Mouse (Mus musculus) gastrocnemius, postnatal 14 days (tissue): ENCODE data around the gene Mrpl28. TPM values are rescaled to one million over a fixed set of nuclear protein-coding genes. Genes with fewer than 3 reads are reported as not detected.
"Not testable (repeated sequence)": the region's sequence is repeated elsewhere in the genome, so short reads cannot be mapped to it uniquely, and the experiment has no call there.

Experiments
- DNase-seq: peaks from one replicate; pipeline ENCODE4 v3.0.0; 2021; ENCODE audit warnings: mixed read lengths
- intact Hi-C: fragments of 180-260 bp; cut with DNase I; formaldehyde crosslinking; loops from one replicate; pipeline ENCODE4 v1.15.1; 2025; ENCODE audit warnings: low total_unique reads
- total RNA-seq, 2 experiments: library from RNA; stranded (reverse); gene quantifications; 2 replicates each; pipeline ENCODE4 v1.2.3; 2021

Mrpl28 gene
- total RNA-seq, 2 experiments from 2014 or later: 55.3 to 57.7 TPM

- intact Hi-C loops, DNase-seq: not testable (repeated sequence)
Measured at GRCm38 (mm10) chr17:26114461-26114860, 8.8 kb upstream of the Mrpl28 start.

DNA sequence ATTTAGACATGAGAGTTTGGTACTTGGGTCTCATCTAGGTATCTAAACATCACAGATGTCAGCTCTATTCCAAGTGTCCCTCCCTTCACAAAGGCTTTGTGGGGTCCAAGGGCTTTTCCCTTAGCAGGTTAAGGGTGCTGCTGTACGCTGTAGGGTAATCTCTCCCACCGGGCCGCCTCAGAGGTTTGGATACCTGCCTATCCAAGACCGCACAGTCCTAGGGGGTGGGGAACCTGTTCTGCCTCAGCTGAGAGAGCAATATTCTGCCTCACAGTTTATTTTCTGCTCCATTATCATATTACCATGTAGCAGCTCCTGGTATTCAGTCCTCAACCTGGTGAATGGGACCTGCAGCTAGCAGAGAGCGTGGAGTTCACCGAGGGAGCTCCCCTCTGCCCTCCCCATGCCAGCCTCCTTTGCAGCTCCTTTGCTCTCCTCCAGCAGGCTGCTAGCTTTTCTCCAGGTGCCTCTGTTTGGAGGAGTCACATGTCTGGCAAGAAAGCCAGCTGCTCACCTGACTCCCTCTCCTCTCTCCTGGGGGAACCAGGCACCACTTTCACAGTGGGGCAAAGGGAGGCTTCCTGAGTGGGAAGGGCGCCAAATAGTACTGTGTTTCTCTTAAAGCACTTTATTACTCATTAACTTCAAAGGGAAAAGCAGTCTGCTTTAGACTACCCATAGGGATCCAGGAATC lies 7.9 kb upstream of the Mrpl28 start:
- intact Hi-C loops: no loop called here
- no peak for DNase-seq

DNA sequence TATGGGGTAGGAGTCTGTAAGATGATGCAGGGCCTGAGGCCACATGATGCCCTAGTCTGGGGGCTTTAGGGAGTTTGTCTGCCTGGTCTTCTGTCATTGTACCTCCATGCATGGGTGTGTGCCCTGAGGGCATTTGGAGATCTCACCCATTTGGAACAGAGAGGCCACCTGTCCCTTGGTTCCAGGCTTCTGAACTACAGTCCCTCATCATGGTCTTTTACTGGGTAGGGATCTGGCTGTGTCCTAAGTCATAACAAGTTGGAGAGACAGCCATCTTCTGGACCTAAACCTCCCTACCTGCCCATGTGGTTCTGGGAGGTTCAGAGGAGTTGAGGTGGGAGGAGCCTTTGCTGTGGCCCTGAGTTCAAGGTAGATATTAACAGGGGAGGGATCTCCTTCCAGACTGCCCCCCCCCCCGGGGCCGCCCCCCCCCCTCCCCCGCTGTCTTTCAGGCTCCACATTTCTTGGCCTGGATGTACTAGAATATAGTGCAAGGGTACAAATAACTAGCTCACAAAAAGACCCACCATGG lies 7.3 kb upstream of the Mrpl28 start:
- intact Hi-C loops: no loop called here
- no peak for DNase-seq

DNA sequence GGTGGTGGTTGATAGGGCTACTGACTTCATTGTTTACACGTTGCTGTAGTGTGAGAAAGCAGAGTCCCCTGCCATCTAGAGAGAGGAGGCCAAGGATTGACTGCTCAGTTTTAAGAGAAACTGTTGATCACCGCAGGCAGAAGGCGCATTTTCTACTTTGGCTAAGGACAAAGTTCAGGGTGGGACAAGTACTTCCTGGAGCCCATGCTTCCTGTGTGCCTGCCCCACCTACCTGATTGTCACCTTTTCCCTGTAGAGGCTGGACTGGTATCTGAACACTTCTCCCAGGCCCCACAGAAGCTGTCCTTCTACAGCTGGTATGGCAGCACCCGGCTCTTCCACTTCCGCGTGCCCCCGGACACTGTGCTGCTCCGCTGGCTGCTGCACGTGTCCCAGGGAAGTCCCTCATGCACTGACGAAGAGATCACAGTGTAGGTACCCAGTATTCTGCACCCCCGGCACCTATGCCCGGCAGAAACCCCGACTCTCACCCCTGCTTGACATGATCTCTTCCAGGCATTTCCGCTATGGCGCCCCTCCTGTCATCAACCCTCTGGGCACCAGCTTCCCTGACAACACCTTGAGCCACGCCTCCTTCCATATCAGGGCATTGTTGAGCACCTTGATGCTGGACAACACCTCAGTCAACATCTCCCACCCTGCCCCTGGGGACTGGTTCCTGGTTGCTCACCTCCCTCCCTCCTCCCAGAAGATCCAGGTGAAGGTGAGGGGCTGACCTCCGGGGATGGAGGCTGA lies 6.6 kb upstream of the Mrpl28 start:
- intact Hi-C loops: no loop called here
- no peak for DNase-seq

GRCm38 (mm10) chr17:26119766-26120710 lies 3.3 kb upstream of the Mrpl28 start:
- peak; percentile 52 for DNase-seq
- intact Hi-C loops: no loop called here

DNA sequence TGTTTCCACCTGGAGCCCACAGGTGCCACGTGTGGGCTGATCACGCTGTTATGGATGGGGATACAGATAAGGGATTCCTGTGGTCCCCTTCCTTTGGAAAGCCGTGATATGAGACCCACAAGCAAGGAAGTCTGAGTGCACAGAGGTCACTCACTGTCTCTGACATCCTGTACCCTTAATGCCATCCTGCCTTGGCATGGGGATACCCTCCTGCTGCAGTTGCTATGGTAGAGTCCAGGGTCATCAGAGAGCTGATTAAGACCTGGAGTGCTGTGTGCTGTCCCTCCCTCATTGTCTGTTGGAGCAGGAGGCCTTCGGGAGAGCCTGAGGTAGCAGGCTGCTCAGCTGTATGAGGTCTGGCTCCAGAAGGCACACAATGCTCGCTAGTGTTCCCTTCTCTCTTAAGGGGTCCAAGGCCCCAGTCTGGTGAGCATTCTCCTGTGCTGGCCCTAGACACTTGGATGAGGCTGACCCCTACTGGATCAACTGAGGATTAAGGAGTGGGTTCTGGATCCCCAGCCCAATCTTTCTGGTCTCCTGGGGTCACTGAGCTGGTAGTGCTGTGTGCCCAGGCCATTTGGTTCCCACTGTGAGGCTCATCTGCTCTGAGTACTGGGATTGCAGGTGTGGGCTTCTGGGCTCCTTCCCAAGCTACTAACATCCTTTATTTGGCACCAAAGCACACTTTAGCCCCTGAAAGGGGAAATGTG lies 714 bp upstream of the Mrpl28 start:
- DNase-seq: no peak
- intact Hi-C loops: no loop called here

GRCm38 (mm10) chr17:26124560-26124959 lies 1.3 kb downstream of the Mrpl28 start:
- no peak for DNase-seq
- intact Hi-C loops: no loop called here

GRCm38 (mm10) chr17:26125226-26125625 lies 1.9 kb downstream of the Mrpl28 start:
- DNase-seq: no peak
- intact Hi-C loops: no loop called here

- intact Hi-C loops: loop anchor here (10.0 kb wide), 1 partner anchor 114 kb away; the partner anchor contains the start of gene Fam234a
- DNase-seq: no peak
Measured at GRCm38 (mm10) chr17:26131062-26131732, 7.9 kb downstream of the Mrpl28 start.

GRCm38 (mm10) chr17:26131856-26132853 lies 8.9 kb downstream of the Mrpl28 start:
- no peak for DNase-seq
- intact Hi-C loops: loop anchor here (10.0 kb wide), 1 partner anchor 113 kb away; the partner anchor contains the start of gene Fam234a

- intact Hi-C loops: loop anchor here (10.0 kb wide), 1 partner anchor 108 kb away; the partner anchor contains the start of gene Fam234a
- no peak for DNase-seq
Measured at GRCm38 (mm10) chr17:26137106-26137750, 13.9 kb downstream of the Mrpl28 start.

- intact Hi-C loops: loop anchor here (10.0 kb wide), 1 partner anchor 107 kb away; the partner anchor contains the start of gene Fam234a
- DNase-seq: no peak
Measured at GRCm38 (mm10) chr17:26137751-26138130, 14.4 kb downstream of the Mrpl28 start.

GRCm38 (mm10) chr17:26138239-26138836 lies 15.0 kb downstream of the Mrpl28 start, which contains the start of gene Axin1:
Gene Axin1 (plus strand): TSS chr17:26138688.
- peak; percentile 91 for DNase-seq
- intact Hi-C loops: loop anchor here (10.0 kb wide), 1 partner anchor 106 kb away; the partner anchor contains the start of gene Fam234a

DNA sequence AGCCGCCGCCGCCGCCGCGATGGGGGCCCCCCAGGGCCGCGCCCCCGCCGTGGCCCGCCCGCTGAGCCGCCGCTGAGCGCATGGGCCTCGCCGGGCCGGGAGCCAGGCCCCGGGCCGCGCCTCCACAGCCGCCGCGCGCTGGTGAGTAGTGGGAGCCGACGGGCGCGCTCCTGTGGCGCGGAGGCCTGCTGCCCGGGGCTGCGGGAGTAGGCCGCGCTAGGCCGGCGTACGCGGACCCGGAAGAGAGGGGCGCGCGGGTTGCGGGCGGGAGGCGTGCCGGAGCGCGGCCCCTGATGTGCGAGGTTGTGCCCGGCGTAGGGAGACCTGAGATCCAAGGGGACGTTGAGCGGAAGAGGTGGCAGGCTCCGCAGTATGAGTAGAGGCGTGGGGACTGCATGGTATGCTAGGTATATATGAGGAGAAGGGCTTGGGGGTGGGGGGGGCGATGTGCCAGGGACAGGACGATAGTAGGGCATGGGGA lies 15.6 kb downstream of the Mrpl28 start:
- intact Hi-C loops: loop anchor here (10.0 kb wide), 1 partner anchor 106 kb away; the partner anchor contains the start of gene Fam234a
- DNase-seq: peak; percentile 62

GRCm38 (mm10) chr17:26142796-26143195 lies 19.5 kb downstream of the Mrpl28 start:
- no peak for DNase-seq
- intact Hi-C loops: no loop called here

GRCm38 (mm10) chr17:26143386-26143785 lies 20.1 kb downstream of the Mrpl28 start:
- intact Hi-C loops: no loop called here
- DNase-seq: no peak
